Mouse (Mus musculus) heart, embryonic 14.5 days (tissue): Measurements from ENCODE around the gene Gpatch1. TPM values are rescaled to one million over a fixed set of nuclear protein-coding genes. Genes with fewer than 3 reads are reported as not detected.
A peak's percentile ranks its signal among the peaks of the same experiment; 100 is the strongest.

Source experiments
- ATAC-seq: fragments of 200-750 bp; cut with Nextera tagmentation; 2 replicates; pipeline ENCODE4 v1.8.0; 2017; ENCODE audit warnings: low read depth, moderate TSS enrichment; ENCODE audit not compliant: insufficient number of reproducible peaks, insufficient read depth, low FRiP score
- H3K27ac ChIP-seq, 2 experiments: fragments of 200-500 bp in 1 of 2; fragments of 300-500 bp in 1 of 2; sonication (generic) in 1 of 2; replicated peaks in 1 of 2; 2 replicates each; pipeline ENCODE4 v1.5.1; 2012 to 2014; ENCODE audit warnings: low read depth in 2 of 2, low read length in 2 of 2, control low read depth in 1 of 2, mild to moderate bottlenecking in 1 of 2, mixed read lengths in 1 of 2; ENCODE audit not compliant: control insufficient read depth in 1 of 2, insufficient read depth in 1 of 2
- H3K27me3 ChIP-seq: fragments of 300-500 bp; sonication (generic); 2 replicates; pipeline ENCODE4 v1.6.1; 2014; ENCODE audit warnings: mild to moderate bottlenecking, low read length, control low read depth; ENCODE audit not compliant: control insufficient read depth, insufficient read depth
- H3K36me3 ChIP-seq: fragments of 300-500 bp; sonication (generic); 2 replicates; pipeline ENCODE4 v1.6.1; 2014; ENCODE audit warnings: mild to moderate bottlenecking, control low read depth, low read length, mixed read lengths; ENCODE audit not compliant: control insufficient read depth, insufficient read depth
- H3K4me1 ChIP-seq, 2 experiments: fragments of 200-500 bp in 1 of 2; fragments of 300-500 bp in 1 of 2; sonication (generic) in 1 of 2; 2 replicates each; pipeline ENCODE4 v1.6.1; 2012 to 2014; ENCODE audit warnings: low read length in 2 of 2, control low read depth in 1 of 2, mixed read lengths in 1 of 2; ENCODE audit not compliant: control insufficient read depth in 2 of 2, insufficient read depth in 2 of 2
- H3K4me2 ChIP-seq: fragments of 300-500 bp; sonication (generic); 2 replicates; pipeline ENCODE4 v1.6.1; 2014; ENCODE audit warnings: mild to moderate bottlenecking, low read length
- H3K4me3 ChIP-seq, 2 experiments: fragments of 200-500 bp in 1 of 2; fragments of 300-500 bp in 1 of 2; sonication (generic) in 1 of 2; 2 replicates each; pipeline ENCODE4 v1.5.1; 2012 to 2014; ENCODE audit warnings: low read length in 2 of 2, mild to moderate bottlenecking in 2 of 2, control low read depth in 1 of 2, low read depth in 1 of 2, moderate library complexity in 1 of 2; ENCODE audit not compliant: control insufficient read depth in 1 of 2, insufficient read depth in 1 of 2
- H3K9ac ChIP-seq: fragments of 300-500 bp; sonication (generic); 2 replicates; pipeline ENCODE4 v1.6.1; 2014; ENCODE audit warnings: mild to moderate bottlenecking, low read length
- H3K9me3 ChIP-seq: fragments of 300-500 bp; sonication (generic); 2 replicates; pipeline ENCODE4 v1.6.1; 2016; ENCODE audit warnings: low read length, control low read depth; ENCODE audit not compliant: control insufficient read depth
- WGBS: fragments of 180-500 bp; shearing (Covaris S2); extraction: QIAGEN DNeasy Blood & Tissue Kit; methylation state at CpG from one replicate; pipeline ENCODE4 v1.1.7; 2014; 5-methylcytosine and 5-hydroxymethylcytosine counted together
- polyA plus RNA-seq: library from polyadenylated mRNA; unstranded; fragments of >200 nt; fragmentation: Nextera tagmentation; extraction: Ambion mirVana; gene quantifications from 2 replicates; pipeline ENCODE4 v1.2.1, GENCODE M21; 2014

Gene Gpatch1
- 11.5 and 12.2 TPM in 2 replicates for polyA plus RNA-seq

- H3K4me2 ChIP-seq, result peak within 1 kb of the TSS; percentile 78
- H3K27me3 ChIP-seq, result no peaks in the 10 kb centered on the region
- peak; percentile 68; the same call in 1 of the 2 replicates for ATAC-seq
- H3K9me3 ChIP-seq, result no peaks in the 10 kb centered on the region
- peak within 1 kb of the TSS; percentile 3 to 62; a peak in 2 of 4 replicates for H3K27ac ChIP-seq
- H3K4me3 ChIP-seq, result peak within 1 kb of the TSS; percentile 58 to 76
- no peaks in the 10 kb centered on the region for H3K36me3 ChIP-seq
- 1% methylated on average over 39 of the region's 39 CpGs for WGBS
- H3K9ac ChIP-seq, result peak within 1 kb of the TSS; percentile 85
- peaks cover 7 to 8% of the 10 kb centered on the region in 2 experiments for H3K4me1 ChIP-seq
Observed at GRCm38 (mm10) chr7:35317729-35318609, at the start of gene Gpatch1. Gpatch1 (minus strand) TSS chr7:35318440.

GRCm38 (mm10) chr7:35365161-35365910 is 47.1 kb upstream of the Gpatch1 start:
- Histone ChIP-seq H3K36me3 (no peaks in the 10 kb centered on the region), H3K27ac (0 out of 4 replicates have a peak overlapping the region, but pooled peaks of 1 of the 2 experiments have one; percentile 4), H3K9me3 (peaks cover 7% of the 10 kb centered on the region; the same call in 1 of the 2 replicates), H3K27me3 (no peaks in the 10 kb centered on the region), H3K4me1 (peaks cover 12 to 18% of the 10 kb centered on the region in 2 experiments), H3K4me3 (no peak overlapping the region), H3K9ac (no peak overlapping the region), H3K4me2 (no peak overlapping the region)
- 65% methylated on average over 12 of the region's 12 CpGs for WGBS
- no peak for ATAC-seq

- peaks cover 12 to 18% of the 10 kb centered on the region in 2 experiments for H3K4me1 ChIP-seq
- H3K27me3 ChIP-seq, result no peaks in the 10 kb centered on the region
- whole genome bisulfite sequencing, result 69% methylated on average over 5 of the region's 5 CpGs
- ATAC-seq, result 0 out of 2 replicates have a peak, but pooled peaks have one; percentile 23
- H3K4me2 ChIP-seq, result no peak overlapping the region
- no peaks in the 10 kb centered on the region for H3K36me3 ChIP-seq
- H3K9ac ChIP-seq, result no peak overlapping the region
- no peak overlapping the region for H3K4me3 ChIP-seq
- no peak overlapping the region for H3K27ac ChIP-seq
- H3K9me3 ChIP-seq, result peaks cover 2% of the 10 kb centered on the region; the same call in 1 of the 2 replicates
Observed at GRCm38 (mm10) chr7:35362868-35363267, 44.6 kb upstream of the Gpatch1 start.

- WGBS, result 28% methylated on average over 5 of the region's 5 CpGs
- H3K4me2 ChIP-seq, result no peak overlapping the region
- H3K4me3 ChIP-seq, result no peak overlapping the region
- no peak for ATAC-seq
- peak overlapping the region; percentile 18; the same call in 1 of the 2 replicates for H3K9ac ChIP-seq
- H3K36me3 ChIP-seq, result no peaks in the 10 kb centered on the region
- peaks cover 12 to 18% of the 10 kb centered on the region in 2 experiments for H3K4me1 ChIP-seq
- H3K27ac ChIP-seq, result peak overlapping the region; percentile 12 to 17; a peak in 3 of 4 replicates
- no peaks in the 10 kb centered on the region for H3K9me3 ChIP-seq
- no peaks in the 10 kb centered on the region for H3K27me3 ChIP-seq
Observed at GRCm38 (mm10) chr7:35362253-35362652, 44.0 kb upstream of the Gpatch1 start.

- WGBS, result 75% methylated on average over 12 of the region's 12 CpGs
- Histone ChIP-seq H3K27me3 (no peaks in the 10 kb centered on the region), H3K27ac (no peak overlapping the region), H3K4me2 (no peak overlapping the region), H3K36me3 (no peaks in the 10 kb centered on the region), H3K9me3 (no peaks in the 10 kb centered on the region), H3K4me1 (peaks cover 9 to 10% of the 10 kb centered on the region in 2 experiments), H3K4me3 (no peak overlapping the region), H3K9ac (no peak overlapping the region)
- no peak for ATAC-seq
Observed at GRCm38 (mm10) chr7:35357621-35358020, 39.4 kb upstream of the Gpatch1 start.

- 58% methylated on average over 5 of the region's 5 CpGs for WGBS
- Histone ChIP-seq H3K27ac (no peak overlapping the region), H3K27me3 (no peaks in the 10 kb centered on the region), H3K9me3 (no peaks in the 10 kb centered on the region), H3K9ac (no peak overlapping the region), H3K4me3 (no peak overlapping the region), H3K4me1 (no peaks in the 10 kb centered on the region), H3K4me2 (no peak overlapping the region), H3K36me3 (no peaks in the 10 kb centered on the region)
- ATAC-seq, result no peak
Observed at GRCm38 (mm10) chr7:35355303-35355872, 37.1 kb upstream of the Gpatch1 start.

- Histone ChIP-seq H3K27ac (no peak overlapping the region), H3K9ac (no peak overlapping the region), H3K4me1 (no peaks in the 10 kb centered on the region), H3K9me3 (no peaks in the 10 kb centered on the region), H3K4me3 (no peak overlapping the region), H3K36me3 (no peaks in the 10 kb centered on the region), H3K4me2 (no peak overlapping the region), H3K27me3 (no peaks in the 10 kb centered on the region)
- no peak for ATAC-seq
- WGBS, result 95% methylated on average over 15 of the region's 15 CpGs
Observed at GRCm38 (mm10) chr7:35353306-35353705, 35.1 kb upstream of the Gpatch1 start.
